Mouse (Mus musculus): ENCODE measurements around the gene Stra6. TPM values are rescaled to one million over a fixed set of nuclear protein-coding genes. Genes with fewer than 3 reads are reported as not detected.

Gene Stra6
- total and polyA plus RNA-seq, 2 experiments from 2014 or later = 8.8 to 20.8 TPM

GRCm38 (mm10) chr9:58202676-58203453 lies 139.3 kb downstream of the Stra6 start:
- ATAC-seq (ENCODE audit: low FRiP score) = no peak
- TF ChIP-seq CTCF (IDR thresholded peaks at IDR 0.05) = no peak

More at GRCm38 (mm10) chr9:58202676-58203453, 139.3 kb downstream of the Stra6 start:
- peaks cover 2% of the 10 kb centered on the region; the same call in 1 of the 2 replicates for H3K4me1 ChIP-seq (ENCODE audit: insufficient read depth, low read length)
- H3K9me3 ChIP-seq (ENCODE audit: low read length) = no peaks in the 10 kb centered on the region
- H3K4me3 ChIP-seq (ENCODE audit: low read depth, low read length) = peak overlapping the region; percentile 35
- H3K27me3 ChIP-seq (ENCODE audit: insufficient read depth, low read length) = peaks cover 50% of the 10 kb centered on the region
- H3K4me2 ChIP-seq (ENCODE audit: low read depth, low read length, poor library complexity, severe bottlenecking) = peak overlapping the region; percentile 66
- DNase-seq (ENCODE audit: low spot score) = no peak
- H3K36me3 ChIP-seq (ENCODE audit: insufficient read depth, low read length) = no peaks in the 10 kb centered on the region
- H3K27ac ChIP-seq (ENCODE audit: low read depth, low read length) = peak overlapping the region; percentile 69
- WGBS = 8% methylated on average over 14 of the region's 14 CpGs
- peak overlapping the region; percentile 37 for H3K9ac ChIP-seq (replicated peaks; ENCODE audit: low read length, poor library complexity, severe bottlenecking)

Other genes starting within 250 kb of the Stra6 start
- gene Arid3b, start 227.0 kb upstream of the Stra6 start, total RNA-seq (2014; rRNA removed) = 4.9 and 5.3 TPM in 2 replicates
- gene Arid3b, start 227.0 kb upstream of the Stra6 start, polyA plus RNA-seq (2015; fragmentation: Nextera tagmentation; extraction: Ambion mirVana) = 3.7 and 4.6 TPM in 2 replicates
- 103 and 132 TPM in 2 replicates for gene Ubl7, start 152.8 kb upstream of the Stra6 start, total RNA-seq (2014; rRNA removed)
- 161 and 169 TPM in 2 replicates for gene Ubl7, start 152.8 kb upstream of the Stra6 start, polyA plus RNA-seq (2015; fragmentation: Nextera tagmentation; extraction: Ambion mirVana)
- 42.3 and 49.5 TPM in 2 replicates for gene Sema7a, start 123.7 kb upstream of the Stra6 start, total RNA-seq (2014; rRNA removed)
- 3.2 and 3.6 TPM in 2 replicates for gene Sema7a, start 123.7 kb upstream of the Stra6 start, polyA plus RNA-seq (2015; fragmentation: Nextera tagmentation; extraction: Ambion mirVana)
- 0.22 and 1.3 TPM in 2 replicates for gene Cyp11a1, start 57.4 kb upstream of the Stra6 start, total RNA-seq (2014; rRNA removed)
- 1.3 and 1.5 TPM in 2 replicates for gene Cyp11a1, start 57.4 kb upstream of the Stra6 start, polyA plus RNA-seq (2015; fragmentation: Nextera tagmentation; extraction: Ambion mirVana)
- 0.24 and 0.27 TPM in 2 replicates for gene Ccdc33, start 55.0 kb downstream of the Stra6 start, total RNA-seq (2014; rRNA removed)
- 1.1 and 1.4 TPM in 2 replicates for gene Ccdc33, start 55.0 kb downstream of the Stra6 start, polyA plus RNA-seq (2015; fragmentation: Nextera tagmentation; extraction: Ambion mirVana)
- gene Islr, start 140.5 kb downstream of the Stra6 start, total RNA-seq (2014; rRNA removed) = 55.6 and 68.8 TPM in 2 replicates
- 32.5 and 36.5 TPM in 2 replicates for gene Islr, start 140.5 kb downstream of the Stra6 start, polyA plus RNA-seq (2015; fragmentation: Nextera tagmentation; extraction: Ambion mirVana)
- gene Islr2, start 140.5 kb downstream of the Stra6 start, total RNA-seq (2014; rRNA removed) = 233 and 267 TPM in 2 replicates
- 16.7 and 18.1 TPM in 2 replicates for gene Islr2, start 140.5 kb downstream of the Stra6 start, polyA plus RNA-seq (2015; fragmentation: Nextera tagmentation; extraction: Ambion mirVana)
- gene Pml, start 186.0 kb downstream of the Stra6 start, total RNA-seq (2014; rRNA removed) = 5.6 and 9.0 TPM in 2 replicates
- gene Pml, start 186.0 kb downstream of the Stra6 start, polyA plus RNA-seq (2015; fragmentation: Nextera tagmentation; extraction: Ambion mirVana) = 2.9 and 3.2 TPM in 2 replicates
- gene Stoml1, start 189.4 kb downstream of the Stra6 start, total RNA-seq (2014; rRNA removed) = 159 and 170 TPM in 2 replicates
- gene Stoml1, start 189.4 kb downstream of the Stra6 start, polyA plus RNA-seq (2015; fragmentation: Nextera tagmentation; extraction: Ambion mirVana) = 161 and 172 TPM in 2 replicates
- gene Loxl1, start 249.4 kb downstream of the Stra6 start, total RNA-seq (2014; rRNA removed) = 5.9 and 10.6 TPM in 2 replicates
- gene Loxl1, start 249.4 kb downstream of the Stra6 start, polyA plus RNA-seq (2015; fragmentation: Nextera tagmentation; extraction: Ambion mirVana) = 6.6 and 7.0 TPM in 2 replicates

Measured in midbrain, postnatal 0 days (tissue).